ENCODE assay signal across 21 mouse cellular contexts in genomic region chr8:44252393-44252792, GRCm38 (mm10).
"Had no signal": no experiment of that assay in that cellular context is flagged by ENCODE, and none has a peak within 500 bp of the region (broad histone marks: within the 10 kb centered on the region; RNA-seq: fewer than 3 reads in every experiment).

No protein-coding gene starts in this region.

- H3K4me2 ChIP-seq: limb, embryonic 12.5 days; limb, embryonic 15.5 days; liver, embryonic 11.5 days; lung, embryonic 14.5 days; midbrain, embryonic 12.5 days; midbrain, embryonic 15.5 days; neural tube, embryonic 12.5 days; neural tube, embryonic 15.5 days; stomach, embryonic 15.5 days had no signal

- DNase-seq: layer of hippocampus, adult 9-11 months; liver, postnatal 0 days; lung, embryonic 14.5 days; right cerebral cortex, adult 18-20 months; right cerebral cortex, postnatal 14 days; right cerebral cortex, postnatal 4 days; spleen, adult 18-20 months; thymus, postnatal 25 days had no signal

- H3K36me3 ChIP-seq: limb, embryonic 12.5 days; limb, embryonic 15.5 days; midbrain, embryonic 12.5 days; midbrain, embryonic 15.5 days; neural tube, embryonic 12.5 days; neural tube, embryonic 15.5 days; stomach, embryonic 15.5 days had no signal

- H3K4me3 ChIP-seq: layer of hippocampus, adult 2 months; limb, embryonic 12.5 days; limb, embryonic 15.5 days; midbrain, embryonic 12.5 days; midbrain, embryonic 15.5 days; neural tube, embryonic 12.5 days; neural tube, embryonic 15.5 days; stomach, embryonic 15.5 days had no signal

- H3K9ac ChIP-seq: limb, embryonic 12.5 days; limb, embryonic 15.5 days; liver, embryonic 14.5 days; liver, postnatal 0 days; lung, embryonic 14.5 days; midbrain, embryonic 12.5 days; midbrain, embryonic 15.5 days; neural tube, embryonic 12.5 days; neural tube, embryonic 15.5 days; stomach, embryonic 15.5 days had no signal

- H3K9me3 ChIP-seq: limb, embryonic 12.5 days; limb, embryonic 15.5 days; midbrain, embryonic 12.5 days; midbrain, embryonic 15.5 days; neural tube, embryonic 12.5 days; neural tube, embryonic 15.5 days; stomach, embryonic 15.5 days had no signal

- H3K27me3 ChIP-seq: limb, embryonic 12.5 days; limb, embryonic 15.5 days; midbrain, embryonic 12.5 days; midbrain, embryonic 15.5 days; neural tube, embryonic 12.5 days; neural tube, embryonic 15.5 days; stomach, embryonic 15.5 days had no signal

- H3K4me1 ChIP-seq: limb, embryonic 15.5 days; midbrain, embryonic 12.5 days; midbrain, embryonic 15.5 days; neural tube, embryonic 12.5 days; neural tube, embryonic 15.5 days; stomach, embryonic 15.5 days had no signal

- ATAC-seq: intestine, postnatal 0 days; liver, postnatal 0 days; lung, postnatal 0 days; midbrain, embryonic 15.5 days had no signal

- H3K27ac ChIP-seq: layer of hippocampus, adult 2 months; limb, embryonic 12.5 days; limb, embryonic 15.5 days; liver, embryonic 14.5 days; macrophage; midbrain, embryonic 12.5 days; midbrain, embryonic 15.5 days; neural tube, embryonic 12.5 days; neural tube, embryonic 15.5 days; stomach, embryonic 15.5 days had no signal
